ENCODE assay signal across 32 mouse cellular contexts in the genomic region with DNA sequence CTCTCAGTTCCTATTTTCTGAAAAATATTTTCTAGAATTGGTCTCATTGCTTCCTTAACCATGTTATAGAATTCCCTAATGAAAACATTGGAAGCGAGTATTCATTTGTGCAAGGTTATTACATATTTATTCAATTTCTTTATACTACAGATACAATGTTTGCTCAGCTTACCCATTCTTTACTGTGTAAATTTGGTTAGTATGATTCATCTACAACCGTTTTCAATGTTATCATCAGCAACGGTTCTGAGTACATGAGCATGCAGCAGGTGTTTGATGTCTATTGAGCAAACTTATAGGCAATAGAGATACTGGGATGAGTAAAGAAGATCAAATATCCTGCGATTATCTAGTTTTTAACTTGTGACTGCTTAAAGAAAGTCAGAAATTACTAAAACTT.
"Had no signal": no experiment of that assay in that cellular context is flagged by ENCODE, and none has a peak within 500 bp of the region (broad histone marks: within the 10 kb centered on the region; RNA-seq: fewer than 3 reads in every experiment).

No protein-coding gene starts in this region.

- ATAC-seq: liver, embryonic 12.5 days; liver, postnatal 0 days; lung, postnatal 0 days; midbrain, embryonic 13.5 days; midbrain, embryonic 15.5 days; midbrain, embryonic 16.5 days had no signal

- H3K36me3 ChIP-seq: limb, embryonic 10.5 days; limb, embryonic 12.5 days; limb, embryonic 13.5 days; limb, embryonic 15.5 days; liver, embryonic 12.5 days; liver, embryonic 13.5 days; liver, embryonic 15.5 days; lung, embryonic 15.5 days; midbrain, embryonic 10.5 days; midbrain, embryonic 12.5 days; midbrain, embryonic 13.5 days; midbrain, embryonic 15.5 days had no signal

- H3K4me3 ChIP-seq: left cerebral cortex, adult 2 months; limb, embryonic 10.5 days; limb, embryonic 12.5 days; limb, embryonic 13.5 days; limb, embryonic 15.5 days; liver, embryonic 12.5 days; liver, embryonic 13.5 days; liver, embryonic 15.5 days; lung, embryonic 15.5 days; megakaryocyte, embryonic 14.5 days; midbrain, embryonic 10.5 days; midbrain, embryonic 12.5 days; midbrain, embryonic 13.5 days; midbrain, embryonic 15.5 days; myocyte had no signal

- H3K4me1 ChIP-seq: limb, embryonic 10.5 days; limb, embryonic 12.5 days; limb, embryonic 13.5 days; limb, embryonic 15.5 days; liver, embryonic 12.5 days; liver, embryonic 13.5 days; liver, embryonic 15.5 days; lung, embryonic 15.5 days; megakaryocyte, embryonic 14.5 days; midbrain, embryonic 10.5 days; midbrain, embryonic 12.5 days; midbrain, embryonic 13.5 days; midbrain, embryonic 15.5 days had no signal

- H3K4me2 ChIP-seq: limb, embryonic 12.5 days; limb, embryonic 13.5 days; limb, embryonic 15.5 days; liver, embryonic 11.5 days; liver, embryonic 12.5 days; liver, embryonic 13.5 days; liver, embryonic 15.5 days; lung, embryonic 14.5 days; lung, embryonic 15.5 days; midbrain, embryonic 11.5 days; midbrain, embryonic 12.5 days; midbrain, embryonic 13.5 days; midbrain, embryonic 15.5 days had no signal

- H3K9me3 ChIP-seq: limb, embryonic 10.5 days; limb, embryonic 12.5 days; limb, embryonic 13.5 days; limb, embryonic 15.5 days; liver, embryonic 12.5 days; liver, embryonic 13.5 days; liver, embryonic 15.5 days; lung, embryonic 15.5 days; megakaryocyte, embryonic 14.5 days; midbrain, embryonic 10.5 days; midbrain, embryonic 12.5 days; midbrain, embryonic 13.5 days; midbrain, embryonic 15.5 days had no signal

- H3K27me3 ChIP-seq: limb, embryonic 12.5 days; limb, embryonic 13.5 days; limb, embryonic 15.5 days; liver, embryonic 12.5 days; liver, embryonic 13.5 days; liver, embryonic 15.5 days; lung, embryonic 15.5 days; megakaryocyte, embryonic 14.5 days; midbrain, embryonic 12.5 days; midbrain, embryonic 13.5 days; midbrain, embryonic 15.5 days had no signal

- H3K27ac ChIP-seq: left cerebral cortex, adult 2 months; limb, embryonic 10.5 days; limb, embryonic 12.5 days; limb, embryonic 13.5 days; limb, embryonic 15.5 days; liver, embryonic 12.5 days; liver, embryonic 13.5 days; liver, embryonic 14.5 days; liver, embryonic 15.5 days; lung, embryonic 15.5 days; macrophage; midbrain, embryonic 10.5 days; midbrain, embryonic 12.5 days; midbrain, embryonic 13.5 days; midbrain, embryonic 15.5 days had no signal

- H3K9ac ChIP-seq: limb, embryonic 12.5 days; limb, embryonic 13.5 days; limb, embryonic 15.5 days; liver, embryonic 12.5 days; liver, embryonic 13.5 days; liver, embryonic 14.5 days; liver, embryonic 15.5 days; liver, postnatal 0 days; lung, embryonic 14.5 days; lung, embryonic 15.5 days; midbrain, embryonic 12.5 days; midbrain, embryonic 13.5 days; midbrain, embryonic 15.5 days had no signal

- DNase-seq: left cerebral cortex, postnatal 4 days; liver; liver, embryonic 13.5 days; liver, postnatal 0 days; lung, adult 18-20 months; lung, adult 2 months; lung, embryonic 14.5 days; lung, postnatal 10 days; lung, postnatal 14 days; lung, postnatal 36 days; lung, postnatal 4 days; midbrain, embryonic 14.5 days had no signal
